Comparison of ENCODE assay signal across 32 mouse cellular contexts in genomic region chr8:6958086-6958485, GRCm38 (mm10).
"Had no signal": no experiment of that assay in that cellular context is flagged by ENCODE, and none has a peak within 500 bp of the region (broad histone marks: within the 10 kb centered on the region; RNA-seq: fewer than 3 reads in every experiment).

No protein-coding gene starts in this region.

- H3K4me3 ChIP-seq: left cerebral cortex, adult 2 months; limb, embryonic 10.5 days; limb, embryonic 12.5 days; limb, embryonic 13.5 days; limb, embryonic 15.5 days; liver, embryonic 12.5 days; liver, embryonic 13.5 days; liver, embryonic 15.5 days; lung, embryonic 15.5 days; megakaryocyte, embryonic 14.5 days; midbrain, embryonic 10.5 days; midbrain, embryonic 12.5 days; midbrain, embryonic 13.5 days; midbrain, embryonic 15.5 days; myocyte had no signal

- H3K4me1 ChIP-seq: limb, embryonic 12.5 days; limb, embryonic 13.5 days; limb, embryonic 15.5 days; liver, embryonic 12.5 days; liver, embryonic 13.5 days; liver, embryonic 15.5 days; lung, embryonic 15.5 days; megakaryocyte, embryonic 14.5 days; midbrain, embryonic 10.5 days; midbrain, embryonic 12.5 days; midbrain, embryonic 13.5 days; midbrain, embryonic 15.5 days had no signal

- H3K27me3 ChIP-seq: limb, embryonic 12.5 days; limb, embryonic 13.5 days; limb, embryonic 15.5 days; liver, embryonic 12.5 days; liver, embryonic 13.5 days; liver, embryonic 15.5 days; lung, embryonic 15.5 days; megakaryocyte, embryonic 14.5 days; midbrain, embryonic 12.5 days; midbrain, embryonic 13.5 days; midbrain, embryonic 15.5 days had no signal

- H3K9ac ChIP-seq: limb, embryonic 12.5 days; limb, embryonic 13.5 days; limb, embryonic 15.5 days; liver, embryonic 12.5 days; liver, embryonic 13.5 days; liver, embryonic 14.5 days; liver, embryonic 15.5 days; liver, postnatal 0 days; lung, embryonic 14.5 days; lung, embryonic 15.5 days; midbrain, embryonic 12.5 days; midbrain, embryonic 13.5 days; midbrain, embryonic 15.5 days had no signal

- H3K4me2 ChIP-seq: limb, embryonic 12.5 days; limb, embryonic 13.5 days; limb, embryonic 15.5 days; liver, embryonic 11.5 days; liver, embryonic 12.5 days; liver, embryonic 13.5 days; liver, embryonic 15.5 days; lung, embryonic 14.5 days; lung, embryonic 15.5 days; midbrain, embryonic 11.5 days; midbrain, embryonic 12.5 days; midbrain, embryonic 13.5 days; midbrain, embryonic 15.5 days had no signal

- DNase-seq: left cerebral cortex, postnatal 4 days; liver; liver, embryonic 13.5 days; liver, postnatal 0 days; lung, adult 18-20 months; lung, adult 2 months; lung, embryonic 14.5 days; lung, postnatal 10 days; lung, postnatal 14 days; lung, postnatal 36 days; lung, postnatal 4 days; midbrain, embryonic 14.5 days had no signal

- H3K36me3 ChIP-seq: limb, embryonic 10.5 days; limb, embryonic 12.5 days; limb, embryonic 13.5 days; limb, embryonic 15.5 days; liver, embryonic 12.5 days; liver, embryonic 13.5 days; liver, embryonic 15.5 days; lung, embryonic 15.5 days; midbrain, embryonic 10.5 days; midbrain, embryonic 12.5 days; midbrain, embryonic 13.5 days; midbrain, embryonic 15.5 days had no signal

- ATAC-seq: liver, embryonic 12.5 days; liver, postnatal 0 days; lung, postnatal 0 days; midbrain, embryonic 13.5 days; midbrain, embryonic 15.5 days; midbrain, embryonic 16.5 days had no signal

- H3K27ac ChIP-seq: left cerebral cortex, adult 2 months; limb, embryonic 10.5 days; limb, embryonic 12.5 days; limb, embryonic 13.5 days; limb, embryonic 15.5 days; liver, embryonic 12.5 days; liver, embryonic 13.5 days; liver, embryonic 14.5 days; liver, embryonic 15.5 days; lung, embryonic 15.5 days; macrophage; midbrain, embryonic 10.5 days; midbrain, embryonic 12.5 days; midbrain, embryonic 13.5 days; midbrain, embryonic 15.5 days had no signal

- H3K9me3 ChIP-seq: limb, embryonic 10.5 days; limb, embryonic 12.5 days; limb, embryonic 13.5 days; limb, embryonic 15.5 days; liver, embryonic 12.5 days; liver, embryonic 13.5 days; liver, embryonic 15.5 days; lung, embryonic 15.5 days; megakaryocyte, embryonic 14.5 days; midbrain, embryonic 10.5 days; midbrain, embryonic 12.5 days; midbrain, embryonic 13.5 days; midbrain, embryonic 15.5 days had no signal
